Mouse (Mus musculus): ENCODE data around the gene Sh3pxd2a. TPM values are rescaled to one million over a fixed set of nuclear protein-coding genes. Genes with fewer than 3 reads are reported as not detected.
A peak's percentile ranks its signal among the peaks of the same experiment; 100 is the strongest.

The Sh3pxd2a gene
- polyA plus RNA-seq, 1 experiment from 2014 or later = 3.8 TPM

- H3K27ac ChIP-seq = peak overlapping the region; percentile 85
- no peaks in the 10 kb centered on the region for H3K27me3 ChIP-seq (ENCODE audit: low read depth, poor library complexity, severe bottlenecking)
- no peaks in the 10 kb centered on the region for H3K9me3 ChIP-seq (replicated peaks)
- peak overlapping the region; percentile 21 for H3K4me3 ChIP-seq
- H3K36me3 ChIP-seq = no peaks in the 10 kb centered on the region
- H3K4me1 ChIP-seq = peaks cover 84% of the 10 kb centered on the region
- WGBS = 11% methylated on average over 8 of the region's 8 CpGs
- peak; percentile 58 for DNase-seq (ENCODE audit: low spot score)
Observed at GRCm38 (mm10) chr19:47320331-47320668, 143.9 kb downstream of the Sh3pxd2a start.

- Histone ChIP-seq H3K27ac (peak overlapping the region; percentile 85), H3K9me3 (replicated peaks) (no peaks in the 10 kb centered on the region), H3K27me3 (ENCODE audit: low read depth, poor library complexity, severe bottlenecking) (no peaks in the 10 kb centered on the region), H3K36me3 (no peaks in the 10 kb centered on the region), H3K4me1 (peaks cover 90% of the 10 kb centered on the region), H3K4me3 (peak overlapping the region; percentile 21)
- 64% methylated on average over 10 of the region's 10 CpGs for WGBS
- DNase-seq (ENCODE audit: low spot score) = no peak
Observed at GRCm38 (mm10) chr19:47319521-47320330, 144.5 kb downstream of the Sh3pxd2a start.

- WGBS = 90% methylated on average over 8 of the region's 8 CpGs
- H3K27ac ChIP-seq = peak overlapping the region; percentile 85
- no peak overlapping the region for H3K4me3 ChIP-seq
- H3K36me3 ChIP-seq = no peaks in the 10 kb centered on the region
- no peaks in the 10 kb centered on the region for H3K27me3 ChIP-seq (ENCODE audit: low read depth, poor library complexity, severe bottlenecking)
- peaks cover 97% of the 10 kb centered on the region for H3K4me1 ChIP-seq
- H3K9me3 ChIP-seq (replicated peaks) = no peaks in the 10 kb centered on the region
- DNase-seq (ENCODE audit: low spot score) = no peak
Observed at GRCm38 (mm10) chr19:47319061-47319460, 145.1 kb downstream of the Sh3pxd2a start.

- Histone ChIP-seq H3K9me3 (replicated peaks) (no peaks in the 10 kb centered on the region), H3K4me3 (no peak overlapping the region), H3K27me3 (ENCODE audit: low read depth, poor library complexity, severe bottlenecking) (no peaks in the 10 kb centered on the region), H3K4me1 (peaks cover 100% of the 10 kb centered on the region), H3K36me3 (peaks cover 5% of the 10 kb centered on the region), H3K27ac (peak overlapping the region; percentile 98)
- no peak for DNase-seq (ENCODE audit: low spot score)
- WGBS = 71% methylated on average over 15 of the region's 15 CpGs
Observed at GRCm38 (mm10) chr19:47317063-47317938, 146.9 kb downstream of the Sh3pxd2a start.

GRCm38 (mm10) chr19:47316288-47317062 lies 147.7 kb downstream of the Sh3pxd2a start:
- Histone ChIP-seq H3K4me1 (peaks cover 100% of the 10 kb centered on the region), H3K27me3 (ENCODE audit: low read depth, poor library complexity, severe bottlenecking) (no peaks in the 10 kb centered on the region), H3K4me3 (no peak overlapping the region), H3K36me3 (peaks cover 13% of the 10 kb centered on the region), H3K27ac (peak overlapping the region; percentile 98), H3K9me3 (replicated peaks) (no peaks in the 10 kb centered on the region)
- WGBS = 72% methylated on average over 19 of the region's 19 CpGs
- DNase-seq (ENCODE audit: low spot score) = no peak

GRCm38 (mm10) chr19:47315917-47316265 lies 148.3 kb downstream of the Sh3pxd2a start:
- Histone ChIP-seq H3K27me3 (ENCODE audit: low read depth, poor library complexity, severe bottlenecking) (no peaks in the 10 kb centered on the region), H3K27ac (peak overlapping the region; percentile 98), H3K9me3 (replicated peaks) (no peaks in the 10 kb centered on the region), H3K36me3 (peaks cover 19% of the 10 kb centered on the region), H3K4me1 (peaks cover 100% of the 10 kb centered on the region), H3K4me3 (no peak overlapping the region)
- 5% methylated on average over 1 of the region's 1 CpGs for WGBS
- DNase-seq (ENCODE audit: low spot score) = no peak

GRCm38 (mm10) chr19:47315091-47315916 lies 148.9 kb downstream of the Sh3pxd2a start:
- peak overlapping the region; percentile 74 for H3K4me3 ChIP-seq
- DNase-seq (ENCODE audit: low spot score) = no peak

GRCm38 (mm10) chr19:47314076-47314941 lies 149.9 kb downstream of the Sh3pxd2a start:
- Histone ChIP-seq H3K9me3 (replicated peaks) (no peaks in the 10 kb centered on the region), H3K27ac (peak overlapping the region; percentile 98), H3K36me3 (peaks cover 35% of the 10 kb centered on the region), H3K4me1 (peaks cover 84% of the 10 kb centered on the region), H3K4me3 (peak overlapping the region; percentile 74), H3K27me3 (ENCODE audit: low read depth, poor library complexity, severe bottlenecking) (no peaks in the 10 kb centered on the region)
- DNase-seq (ENCODE audit: low spot score) = peak; percentile 87
- WGBS = 2% methylated on average over 49 of the region's 49 CpGs

More at GRCm38 (mm10) chr19:47315091-47315916, 148.9 kb downstream of the Sh3pxd2a start:
- peak overlapping the region; percentile 98 for H3K27ac ChIP-seq
- no peaks in the 10 kb centered on the region for H3K9me3 ChIP-seq (replicated peaks)
- 41% methylated on average over 14 of the region's 14 CpGs for WGBS
- peaks cover 94% of the 10 kb centered on the region for H3K4me1 ChIP-seq
- H3K27me3 ChIP-seq (ENCODE audit: low read depth, poor library complexity, severe bottlenecking) = no peaks in the 10 kb centered on the region
- H3K36me3 ChIP-seq = peaks cover 25% of the 10 kb centered on the region

- Histone ChIP-seq H3K27ac (peak overlapping the region; percentile 98), H3K9me3 (replicated peaks) (no peaks in the 10 kb centered on the region), H3K27me3 (ENCODE audit: low read depth, poor library complexity, severe bottlenecking) (no peaks in the 10 kb centered on the region), H3K4me3 (peak overlapping the region; percentile 74), H3K36me3 (peaks cover 42% of the 10 kb centered on the region), H3K4me1 (peaks cover 76% of the 10 kb centered on the region)
- WGBS = 7% methylated on average over 11 of the region's 11 CpGs
- DNase-seq (ENCODE audit: low spot score) = peak; percentile 52
Observed at GRCm38 (mm10) chr19:47313387-47314075, 150.7 kb downstream of the Sh3pxd2a start.

GRCm38 (mm10) chr19:47311162-47311561 lies 153.0 kb downstream of the Sh3pxd2a start:
- WGBS = 86% methylated on average over 4 of the region's 4 CpGs
- H3K9me3 ChIP-seq (replicated peaks) = no peaks in the 10 kb centered on the region
- H3K27me3 ChIP-seq (ENCODE audit: low read depth, poor library complexity, severe bottlenecking) = no peaks in the 10 kb centered on the region
- peaks cover 62% of the 10 kb centered on the region for H3K36me3 ChIP-seq
- H3K4me1 ChIP-seq = peaks cover 53% of the 10 kb centered on the region
- no peak for DNase-seq (ENCODE audit: low spot score)
- no peak overlapping the region for H3K27ac ChIP-seq
- H3K4me3 ChIP-seq = no peak overlapping the region

- H3K27me3 ChIP-seq (ENCODE audit: low read depth, poor library complexity, severe bottlenecking) = no peaks in the 10 kb centered on the region
- peaks cover 76% of the 10 kb centered on the region for H3K36me3 ChIP-seq
- no peak for DNase-seq (ENCODE audit: low spot score)
- H3K4me3 ChIP-seq = no peak overlapping the region
- WGBS = 95% methylated on average over 12 of the region's 12 CpGs
- H3K4me1 ChIP-seq = peaks cover 43% of the 10 kb centered on the region
- H3K27ac ChIP-seq = no peak overlapping the region
- H3K9me3 ChIP-seq (replicated peaks) = no peaks in the 10 kb centered on the region
Observed at GRCm38 (mm10) chr19:47309824-47310223, 154.4 kb downstream of the Sh3pxd2a start.

Measured in limb, embryonic 10.5 days (tissue).